Mouse (Mus musculus): Measurements from ENCODE around the gene Gm20737.
"Not testable (repeated sequence)": the region's sequence is repeated elsewhere in the genome, so short reads cannot be mapped to it uniquely, and the experiment has no call there.

Gene Gm20737

DNA sequence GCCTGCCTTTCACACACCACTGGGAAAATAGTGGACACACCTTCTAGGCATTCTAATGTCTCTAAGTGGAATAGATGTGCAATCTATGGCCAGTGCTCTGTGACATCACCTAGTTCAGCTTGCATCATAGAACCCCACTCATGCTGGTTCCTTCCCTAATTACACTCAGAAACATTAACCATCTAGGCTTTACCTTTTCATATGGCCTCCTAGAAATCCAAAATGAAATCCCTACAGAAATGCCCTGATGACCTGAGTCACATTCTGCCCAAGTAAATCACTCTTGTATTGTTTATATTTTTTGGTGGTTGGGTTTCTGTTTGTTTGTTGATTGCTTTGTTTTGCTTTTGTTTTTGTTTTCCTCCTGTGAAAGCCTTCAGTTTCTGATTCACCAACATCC, at the start of gene Gm20737:
Gene Gm20737 (minus strand): TSS at position 101 of the 400 bp plus-strand sequence.
- in situ Hi-C loops (cut with MboI; ENCODE audit: low pct_unique_long_range_greater_than_20kb in 1 of 2, low sequenced_read_pairs in 2 of 2, unreplicated experiment in 1 of 2) = not testable (repeated sequence)

DNA sequence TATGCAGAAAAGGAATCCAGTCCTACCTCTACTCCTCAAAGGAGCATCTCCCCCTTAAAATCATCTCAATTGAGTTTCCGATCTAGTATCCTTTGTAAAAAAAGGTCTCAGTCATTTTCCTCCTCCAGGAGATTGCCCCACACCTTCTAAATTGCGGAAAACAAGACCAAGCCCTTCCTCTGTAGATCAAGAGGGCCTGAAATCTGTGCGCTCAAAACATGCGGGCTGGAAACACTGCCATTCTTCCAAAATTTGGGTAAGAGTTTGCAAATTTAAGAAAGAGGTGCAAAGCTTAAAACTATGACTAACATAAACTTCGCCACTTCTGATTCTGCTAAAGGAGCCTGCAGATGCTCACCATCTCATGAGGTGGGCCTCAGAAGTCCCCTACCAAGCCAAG, 17.3 kb upstream of the Gm20737 start, which contains the start of gene Gm21775:
Gene Gm21775 (plus strand): TSS at position 301 of the 400 bp plus-strand sequence.
- in situ Hi-C loops (cut with MboI; ENCODE audit: low pct_unique_long_range_greater_than_20kb in 1 of 2, low sequenced_read_pairs in 2 of 2, unreplicated experiment in 1 of 2) = not testable (repeated sequence)

Data from mouse embryonic stem cell (cell line).